Mouse (Mus musculus) liver, embryonic 14.5 days (tissue): ENCODE data around the gene Tfeb.

Source experiments
- CTCF ChIP-seq: IDR thresholded peaks from 2 replicates; pipeline ENCODE4 v1.5.1; 2016; ENCODE audit warnings: antibody characterized with exemption, low read depth, control low read depth
- EP300 ChIP-seq: IDR thresholded peaks from 2 replicates; pipeline ENCODE4 v1.6.1; 2016; ENCODE audit warnings: antibody characterized with exemption, low read depth

- no peak for TF ChIP-seq CTCF
- TF ChIP-seq EP300, result no peak
Observed at GRCm38 (mm10) chr17:47813616-47814015, 76.8 kb downstream of the Tfeb start.
